Mouse (Mus musculus): ENCODE measurements around the gene Fam219a.

Gene Fam219a

GRCm38 (mm10) chr4:41569411-41569885 lies at the start of gene Fam219a, which contains the start of gene Dnaic1:
Gene Fam219a (minus strand): TSS chr4:41569538.
Gene Dnaic1 (plus strand): TSS chr4:41569775.
- peak; percentile 99 for DNase-seq

- peak; percentile 70 for DNase-seq
These were observed 46.6 kb upstream of the Fam219a start for GRCm38 (mm10) chr4:41615661-41616599.

GRCm38 (mm10) chr4:41614156-41614555 lies 44.8 kb upstream of the Fam219a start:
- DNase-seq: peak; percentile 77

- DNase-seq: no peak
These were observed 42.8 kb upstream of the Fam219a start for GRCm38 (mm10) chr4:41612166-41612565.

- DNase-seq: no peak
These were observed 41.2 kb upstream of the Fam219a start for GRCm38 (mm10) chr4:41610594-41610980.

GRCm38 (mm10) chr4:41609681-41610593 lies 40.6 kb upstream of the Fam219a start:
- DNase-seq: no peak

GRCm38 (mm10) chr4:41606784-41607183 lies 37.4 kb upstream of the Fam219a start:
- no peak for DNase-seq

- no peak for DNase-seq
These were observed 35.4 kb upstream of the Fam219a start for GRCm38 (mm10) chr4:41604476-41605396.

GRCm38 (mm10) chr4:41602818-41603217 lies 33.5 kb upstream of the Fam219a start:
- no peak for DNase-seq

GRCm38 (mm10) chr4:41583353-41583752 lies 14.0 kb upstream of the Fam219a start:
- no peak for DNase-seq

- DNase-seq: no peak
These were observed 6.6 kb upstream of the Fam219a start for GRCm38 (mm10) chr4:41575914-41576313.

- DNase-seq: no peak
These were observed 4.2 kb upstream of the Fam219a start for GRCm38 (mm10) chr4:41573492-41573891.

- no peak for DNase-seq
These were observed 2.2 kb upstream of the Fam219a start for GRCm38 (mm10) chr4:41571490-41571889.

GRCm38 (mm10) chr4:41568682-41569410 lies 492 bp downstream of the Fam219a start:
- DNase-seq: no peak

GRCm38 (mm10) chr4:41568239-41568638 lies 1.1 kb downstream of the Fam219a start:
- DNase-seq: peak; percentile 65

- DNase-seq: no peak
These were observed 3.2 kb downstream of the Fam219a start for GRCm38 (mm10) chr4:41566123-41566522.

GRCm38 (mm10) chr4:41563297-41563696 lies 6.0 kb downstream of the Fam219a start:
- DNase-seq: no peak

GRCm38 (mm10) chr4:41557092-41557491 lies 12.2 kb downstream of the Fam219a start:
- no peak for DNase-seq

- DNase-seq: no peak
These were observed 12.9 kb downstream of the Fam219a start for GRCm38 (mm10) chr4:41556311-41556953.

GRCm38 (mm10) chr4:41554994-41555663 lies 14.2 kb downstream of the Fam219a start:
- DNase-seq: no peak

Measured in right cerebral cortex, postnatal 25 days (tissue).